Mouse (Mus musculus) inflammation-experienced regulatory T-cells, adult 16 weeks (primary cell): ENCODE data around the gene Tdrd9. TPM values are rescaled to one million over a fixed set of nuclear protein-coding genes. Genes with fewer than 3 reads are reported as not detected.

Experiments used
- polyA plus RNA-seq: library from polyadenylated mRNA; unstranded; fragments of 100-300 nt; shearing (Covaris generic); gene quantifications from one replicate; pipeline ENCODE4 v1.2.1, GENCODE M21; 2017

The Tdrd9 gene
- polyA plus RNA-seq, result not detected

DNA sequence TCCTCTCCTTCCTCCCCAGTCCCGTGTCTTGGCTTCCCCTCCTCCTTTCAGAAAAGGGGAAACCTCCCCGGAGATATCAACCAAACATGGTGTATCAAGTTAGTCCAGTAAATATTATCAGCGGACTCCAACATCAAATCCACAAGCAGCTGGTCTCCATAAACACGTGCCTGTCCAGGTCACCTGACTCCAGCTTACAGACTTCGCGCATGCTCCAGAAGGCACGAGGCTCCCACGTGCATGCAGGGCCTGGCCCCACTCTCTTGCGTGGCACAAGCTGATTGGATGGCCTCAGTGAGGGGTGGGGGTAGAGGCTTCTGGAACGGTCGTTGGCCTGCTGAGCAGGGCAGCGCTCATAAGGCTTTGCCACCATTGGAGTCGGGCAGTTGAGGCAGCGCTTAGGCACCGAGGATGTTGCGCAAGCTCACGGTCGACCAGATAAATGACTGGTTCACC, at the start of gene Tdrd9:
TSS of gene Tdrd9 (plus strand) at position 329 of the 456 bp plus-strand sequence.

GRCm38 (mm10) chr12:111966683-111967173, 4.6 kb upstream of the Tdrd9 start, which contains the start of gene Atp5mpl:
Gene Atp5mpl, minus strand, starts transcription at chr12:111966977.

DNA sequence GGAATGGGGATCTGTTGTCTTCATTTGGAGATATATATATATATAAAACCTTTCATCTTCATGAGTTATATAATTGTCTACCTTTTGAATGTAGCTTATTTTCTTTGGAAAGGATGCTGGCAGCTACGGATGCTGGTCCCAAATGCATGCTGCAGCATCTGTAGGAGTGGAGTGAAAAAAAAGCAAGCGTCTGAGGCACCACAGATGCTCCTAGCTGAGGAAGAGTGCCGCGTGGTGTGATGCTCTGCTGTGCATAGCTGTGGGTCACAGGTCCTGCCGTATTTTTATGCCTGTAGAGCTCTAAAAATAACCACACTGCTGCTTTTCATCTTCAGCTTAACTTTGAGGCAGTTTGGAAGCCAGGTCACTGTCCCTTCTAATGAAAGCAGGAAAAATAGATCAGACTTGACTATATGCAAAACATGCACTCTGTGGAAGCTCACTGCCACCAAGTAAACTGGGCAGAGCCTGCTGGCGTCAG, 9.6 kb downstream of the Tdrd9 start, which contains the start of gene Rd3l:
TSS of gene Rd3l (minus strand) at position 431 of the 481 bp plus-strand sequence.

DNA sequence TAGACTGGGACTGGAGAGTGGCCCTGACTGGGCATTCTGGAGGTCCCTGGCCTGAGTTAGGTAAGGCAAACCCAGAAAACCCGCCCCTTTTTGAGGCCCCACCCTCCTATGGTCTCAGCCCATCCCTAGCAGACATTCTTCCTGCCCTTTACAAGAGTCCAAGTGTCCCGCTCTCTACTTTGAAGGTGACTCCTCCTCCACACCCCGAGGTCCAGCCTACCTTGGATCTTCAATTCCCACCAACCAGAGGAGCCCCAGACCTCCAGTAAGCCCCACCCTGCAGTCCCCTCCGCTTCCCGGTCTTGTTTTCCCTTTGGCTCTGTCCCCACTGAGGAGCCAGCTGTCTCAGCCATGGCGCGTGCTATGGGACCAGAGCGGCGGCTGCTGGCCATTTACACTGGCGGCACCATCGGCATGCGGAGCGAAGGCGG, 135.2 kb downstream of the Tdrd9 start, which contains the start of gene Aspg:
TSS of gene Aspg (plus strand) at position 139 of the 431 bp plus-strand sequence.

Other genes starting within 250 kb of the Tdrd9 start
- 23.4 TPM for gene Klc1, start 212.7 kb upstream of the Tdrd9 start, polyA plus RNA-seq
- 5.6 TPM for gene Xrcc3, start 157.7 kb upstream of the Tdrd9 start, polyA plus RNA-seq
- gene Zfyve21, start 157.4 kb upstream of the Tdrd9 start, polyA plus RNA-seq, result 9.8 TPM
- gene Ppp1r13b, start 63.4 kb upstream of the Tdrd9 start, polyA plus RNA-seq, result 4.3 TPM
- gene Atp5mpl, start 4.6 kb upstream of the Tdrd9 start, polyA plus RNA-seq, result 204 TPM
- not detected for gene Rd3l, start 9.8 kb downstream of the Tdrd9 start, polyA plus RNA-seq
- not detected for gene Aspg, start 135.1 kb downstream of the Tdrd9 start, polyA plus RNA-seq
- gene Kif26a, start 174.6 kb downstream of the Tdrd9 start, polyA plus RNA-seq, result not detected